Mouse (Mus musculus) embryonic facial prominence, embryonic 14.5 days (tissue): ENCODE results near the gene Eif1b. TPM values are rescaled to one million over a fixed set of nuclear protein-coding genes. Genes with fewer than 3 reads are reported as not detected.

ENCODE experiments used
- ATAC-seq: fragments of 200-750 bp; cut with Nextera tagmentation; 2 replicates; pipeline ENCODE4 v1.8.0; 2017; ENCODE audit warnings: low read depth, moderate number of reproducible peaks, moderate TSS enrichment
- DNase-seq: peaks from one replicate; pipeline ENCODE4 v3.0.0-alpha.2; 2015; ENCODE audit warnings: low spot score
- H3K27ac ChIP-seq: fragments of 300-500 bp; sonication (generic); replicated peaks from 2 replicates; pipeline ENCODE4 v1.5.1; 2014; ENCODE audit warnings: low read depth, mild to moderate bottlenecking, low read length, moderate library complexity
- H3K27me3 ChIP-seq: fragments of 300-500 bp; sonication (generic); replicated peaks from 2 replicates; pipeline ENCODE4 v1.6.1; 2014; ENCODE audit warnings: low read length; ENCODE audit not compliant: control insufficient read depth, insufficient read depth
- H3K36me3 ChIP-seq: fragments of 300-500 bp; sonication (generic); 2 replicates; pipeline ENCODE4 v1.6.1; 2014; ENCODE audit warnings: low read length, mixed read lengths; ENCODE audit not compliant: control insufficient read depth, insufficient read depth
- H3K4me1 ChIP-seq: fragments of 300-500 bp; sonication (generic); 2 replicates; pipeline ENCODE4 v1.6.1; 2014; ENCODE audit warnings: antibody characterized with exemption, low read length; ENCODE audit not compliant: control insufficient read depth, insufficient read depth
- H3K4me2 ChIP-seq: fragments of 300-500 bp; sonication (generic); 2 replicates; pipeline ENCODE4 v1.6.1; 2014; ENCODE audit warnings: low read depth, mild to moderate bottlenecking, low read length, moderate library complexity, mixed read lengths
- H3K4me3 ChIP-seq: fragments of 300-500 bp; sonication (generic); 2 replicates; pipeline ENCODE4 v1.5.1; 2014; ENCODE audit warnings: low read depth, mild to moderate bottlenecking, low read length
- H3K9ac ChIP-seq: fragments of 300-500 bp; sonication (generic); 2 replicates; pipeline ENCODE4 v1.6.1; 2014; ENCODE audit warnings: low read depth, mild to moderate bottlenecking, low read length, moderate library complexity, mixed read lengths
- H3K9me3 ChIP-seq: fragments of 300-500 bp; sonication (generic); 2 replicates; pipeline ENCODE4 v1.6.1; 2016; ENCODE audit warnings: low read length; ENCODE audit not compliant: control insufficient read depth
- whole genome bisulfite sequencing: fragments of 180-500 bp; shearing (Covaris S2); extraction: QIAGEN DNeasy Blood & Tissue Kit; methylation state at CpG from one replicate; pipeline ENCODE4 v1.1.7; 2014; 5-methylcytosine and 5-hydroxymethylcytosine counted together
- polyA plus RNA-seq: library from polyadenylated mRNA; unstranded; fragments of >200 nt; fragmentation: Nextera tagmentation; extraction: Ambion mirVana; gene quantifications from 2 replicates; pipeline ENCODE4 v1.2.1, GENCODE M21; 2014

Gene Eif1b
- polyA plus RNA-seq, 1 experiment from 2014 or later, result 160 TPM

- H3K4me3 ChIP-seq, result no peak overlapping the region
- DNase-seq, result no peak
- H3K27me3 ChIP-seq, result no peaks in the 10 kb centered on the region
- H3K9me3 ChIP-seq, result no peaks in the 10 kb centered on the region
- no peak overlapping the region for H3K9ac ChIP-seq
- H3K4me2 ChIP-seq, result no peak overlapping the region
- H3K36me3 ChIP-seq, result no peaks in the 10 kb centered on the region
- no peaks in the 10 kb centered on the region for H3K4me1 ChIP-seq
- WGBS, result 70% methylated on average over 8 of the region's 8 CpGs
- no peak overlapping the region for H3K27ac ChIP-seq
- no peak for ATAC-seq
Observed at GRCm38 (mm10) chr9:120487076-120487475, 5.0 kb upstream of the Eif1b start.

- WGBS, result 82% methylated on average over 3 of the region's 3 CpGs
Observed at GRCm38 (mm10) chr9:120491509-120491908, 523 bp upstream of the Eif1b start.

DNA sequence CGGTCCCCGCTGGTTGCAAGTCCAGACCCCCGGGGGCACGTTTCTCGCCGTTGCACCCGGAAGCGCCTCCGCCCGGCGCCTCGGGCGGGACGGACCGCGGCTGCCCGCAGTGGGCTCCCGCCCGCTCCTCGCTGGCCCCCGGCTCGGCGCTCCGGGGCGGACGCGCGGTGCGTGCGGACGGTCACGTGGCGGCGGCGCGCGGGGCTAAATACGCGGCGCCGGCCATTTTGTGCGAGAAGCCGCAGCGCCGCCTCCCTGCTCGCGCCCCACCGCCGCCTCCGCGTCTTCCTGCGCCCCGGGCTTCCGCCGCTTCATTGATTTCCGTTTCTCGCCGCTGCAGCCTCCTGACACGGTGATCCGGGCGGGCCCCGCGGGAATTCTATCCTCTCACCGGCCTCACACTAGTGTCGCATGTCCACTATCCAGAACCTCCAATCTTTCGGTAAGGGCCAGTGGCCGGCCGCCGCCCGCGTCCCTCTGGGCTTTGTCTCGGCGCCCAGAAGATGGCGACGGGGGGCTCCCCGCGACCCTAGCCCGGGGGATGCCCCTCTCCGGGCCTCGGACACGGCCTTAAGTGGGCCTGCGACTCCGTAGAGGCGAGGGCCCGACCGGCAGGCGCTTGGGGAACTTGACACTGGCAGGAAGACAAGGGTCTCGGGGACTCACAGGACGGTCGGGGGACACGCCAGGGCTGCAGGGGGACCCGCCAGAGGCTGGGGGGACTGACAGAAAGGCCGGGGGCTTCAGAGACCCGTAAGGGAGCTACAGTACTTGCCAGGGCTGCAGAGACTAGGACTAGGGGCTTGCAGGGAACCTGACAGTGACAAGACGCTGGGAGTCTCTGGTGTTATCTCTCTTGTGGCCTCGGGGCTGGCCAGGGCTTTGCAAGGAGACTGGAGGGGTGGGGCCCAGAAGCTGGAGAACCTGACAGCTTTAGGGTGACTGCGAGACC lies 644 bp downstream of the Eif1b start:
- Histone ChIP-seq H3K27me3 (no peaks in the 10 kb centered on the region), H3K9ac (peak overlapping the region; percentile 99), H3K4me3 (peak overlapping the region; percentile 99), H3K4me2 (peak overlapping the region; percentile 91), H3K4me1 (peaks cover 6% of the 10 kb centered on the region; the same call in 1 of the 2 replicates), H3K27ac (peak overlapping the region; percentile 89), H3K36me3 (peaks cover 26% of the 10 kb centered on the region), H3K9me3 (no peaks in the 10 kb centered on the region)
- ATAC-seq (peak; percentile 80), DNase-seq (peak; percentile 90)
- under 1% methylated on average over 16 of the region's 97 CpGs for WGBS

More at GRCm38 (mm10) chr9:120491509-120491908, 523 bp upstream of the Eif1b start:
- Histone ChIP-seq H3K9ac (peak overlapping the region; percentile 99; the same call in 1 of the 2 replicates), H3K4me3 (peak overlapping the region; percentile 99), H3K27ac (no peak overlapping the region), H3K9me3 (no peaks in the 10 kb centered on the region), H3K4me1 (peaks cover 6% of the 10 kb centered on the region; the same call in 1 of the 2 replicates), H3K27me3 (no peaks in the 10 kb centered on the region), H3K4me2 (peak overlapping the region; percentile 91), H3K36me3 (peaks cover 26% of the 10 kb centered on the region)
- ATAC-seq, result no peak
- DNase-seq, result no peak

DNA sequence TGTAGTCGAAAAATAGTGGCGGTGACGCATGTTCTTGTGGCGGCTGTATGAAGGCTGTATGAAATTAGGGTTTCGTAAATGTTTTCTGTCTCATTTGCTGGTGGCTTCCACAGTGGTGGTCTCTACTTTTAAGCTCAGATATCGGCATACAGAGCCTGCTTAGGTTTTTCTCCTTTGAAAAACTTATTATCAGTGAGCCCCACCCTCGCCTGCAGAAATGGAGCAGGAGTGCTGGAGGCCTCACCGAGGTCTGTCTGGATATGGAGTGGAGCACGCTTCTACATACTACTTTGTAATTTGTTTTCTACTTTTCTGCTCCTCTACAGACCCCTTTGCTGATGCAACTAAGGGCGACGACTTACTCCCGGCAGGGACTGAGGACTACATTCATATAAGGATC lies 1.7 kb downstream of the Eif1b start:
- peak overlapping the region; percentile 89 for H3K27ac ChIP-seq
- no peaks in the 10 kb centered on the region for H3K27me3 ChIP-seq
- ATAC-seq, result no peak
- H3K9ac ChIP-seq, result peak overlapping the region; percentile 99
- 56% methylated on average over 12 of the region's 12 CpGs for WGBS
- H3K4me1 ChIP-seq, result peaks cover 6% of the 10 kb centered on the region; the same call in 1 of the 2 replicates
- peaks cover 26% of the 10 kb centered on the region for H3K36me3 ChIP-seq
- peak overlapping the region; percentile 91 for H3K4me2 ChIP-seq
- H3K9me3 ChIP-seq, result no peaks in the 10 kb centered on the region
- no peak for DNase-seq
- peak overlapping the region; percentile 99 for H3K4me3 ChIP-seq

DNA sequence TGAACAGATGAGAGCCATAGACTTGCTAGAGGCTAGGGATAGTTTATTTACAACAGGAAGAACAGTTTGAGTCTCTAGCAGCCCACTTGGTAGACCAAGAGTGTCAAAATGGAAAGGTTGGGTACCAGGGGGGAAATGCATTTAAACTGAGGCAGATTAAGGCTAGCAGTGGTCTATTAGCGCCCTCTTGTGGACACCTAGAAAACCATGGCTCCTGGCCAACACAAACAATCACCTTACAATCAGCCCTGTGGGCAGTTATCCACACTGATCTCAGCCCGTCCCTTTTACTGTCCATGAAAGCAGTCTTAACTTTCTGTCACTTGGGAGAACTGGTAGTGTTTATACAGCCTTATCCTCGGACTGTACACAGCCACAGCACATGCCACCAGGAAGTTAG lies 4.7 kb downstream of the Eif1b start:
- Histone ChIP-seq H3K36me3 (peaks cover 26% of the 10 kb centered on the region), H3K9me3 (no peaks in the 10 kb centered on the region), H3K4me1 (peaks cover 6% of the 10 kb centered on the region; the same call in 1 of the 2 replicates), H3K9ac (no peak overlapping the region), H3K27me3 (no peaks in the 10 kb centered on the region), H3K27ac (no peak overlapping the region), H3K4me3 (no peak overlapping the region), H3K4me2 (no peak overlapping the region)
- DNase-seq (peak; percentile 76), ATAC-seq (peak; percentile 32)
- WGBS, result 1% methylated on average over 3 of the region's 3 CpGs

- no peaks in the 10 kb centered on the region for H3K27me3 ChIP-seq
- no peak overlapping the region for H3K4me3 ChIP-seq
- 83% methylated on average over 5 of the region's 5 CpGs for WGBS
- H3K36me3 ChIP-seq, result peaks cover 26% of the 10 kb centered on the region
- DNase-seq, result no peak
- peaks cover 6% of the 10 kb centered on the region; the same call in 1 of the 2 replicates for H3K4me1 ChIP-seq
- no peak overlapping the region for H3K9ac ChIP-seq
- no peak for ATAC-seq
- H3K9me3 ChIP-seq, result no peaks in the 10 kb centered on the region
- no peak overlapping the region for H3K4me2 ChIP-seq
- no peak overlapping the region for H3K27ac ChIP-seq
Observed at GRCm38 (mm10) chr9:120497983-120498382, 6.0 kb downstream of the Eif1b start.

GRCm38 (mm10) chr9:120501191-120501902 lies 9.3 kb downstream of the Eif1b start:
- DNase-seq, result no peak
- no peak overlapping the region for H3K4me3 ChIP-seq
- 45% methylated on average over 10 of the region's 10 CpGs for WGBS

DNA sequence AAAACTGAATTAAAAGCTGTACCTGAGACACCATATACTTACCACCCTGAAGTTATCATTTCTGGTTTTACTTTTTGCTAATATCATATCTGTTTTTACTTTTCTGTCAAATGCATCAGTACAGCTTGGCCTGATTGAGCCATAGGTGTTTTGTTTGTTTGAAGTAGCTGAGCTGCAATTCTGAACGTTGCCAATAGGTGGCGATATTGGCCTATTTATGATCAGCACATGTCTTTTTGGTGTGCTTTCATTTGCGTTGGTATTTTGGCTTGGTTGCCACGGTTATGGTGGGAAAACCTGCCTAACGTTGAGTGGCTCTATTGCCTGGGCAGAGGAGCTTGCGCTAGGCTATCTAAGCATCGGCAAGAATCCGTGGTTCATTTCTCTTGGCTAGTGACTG lies 10.0 kb downstream of the Eif1b start:
- Histone ChIP-seq H3K9ac (0 out of 2 replicates have a peak overlapping the region, but pooled peaks have one; percentile 37), H3K27ac (no peak overlapping the region), H3K4me1 (no peaks in the 10 kb centered on the region), H3K4me3 (no peak overlapping the region), H3K9me3 (peaks cover 12% of the 10 kb centered on the region), H3K4me2 (no peak overlapping the region), H3K27me3 (no peaks in the 10 kb centered on the region), H3K36me3 (no peaks in the 10 kb centered on the region)
- WGBS, result 6% methylated on average over 8 of the region's 8 CpGs
- peak; percentile 86 for DNase-seq
- ATAC-seq, result peak; percentile 67; the same call in 1 of the 2 replicates

More at GRCm38 (mm10) chr9:120501191-120501902, 9.3 kb downstream of the Eif1b start:
- H3K27me3 ChIP-seq, result no peaks in the 10 kb centered on the region
- no peak overlapping the region for H3K27ac ChIP-seq
- H3K36me3 ChIP-seq, result 0 out of 2 replicates have a peak, but pooled peaks cover under 1% of the 10 kb centered on the region
- H3K9me3 ChIP-seq, result peaks cover 6% of the 10 kb centered on the region; the same call in 1 of the 2 replicates
- H3K9ac ChIP-seq, result no peak overlapping the region
- no peak for ATAC-seq
- no peak overlapping the region for H3K4me2 ChIP-seq
- H3K4me1 ChIP-seq, result no peaks in the 10 kb centered on the region
